Mouse (Mus musculus) gastrocnemius, adult 18-20 months (tissue): ENCODE measurements around the gene Olfr15. TPM values are rescaled to one million over a fixed set of nuclear protein-coding genes. Genes with fewer than 3 reads are reported as not detected.
"Not testable (repeated sequence)": the region's sequence is repeated elsewhere in the genome, so short reads cannot be mapped to it uniquely, and the experiment has no call there.

ENCODE experiments used
- DNase-seq: peaks from one replicate; pipeline ENCODE4 v3.0.0; 2021; ENCODE audit warnings: low spot score
- long read RNA-seq, 2 experiments: library from polyadenylated mRNA; stranded (forward); transcript quantifications; one replicate each; pipeline ENCODE4 v2.0.0; 2021
- total RNA-seq, 2 experiments: library from RNA; stranded (reverse); gene quantifications; 2 replicates each; pipeline ENCODE4 v1.2.3; 2021

The Olfr15 gene
- not detected for total RNA-seq
- long read RNA-seq, experiment 1, result 0 reads
- long read RNA-seq, experiment 2, result 0 reads

- no peak for DNase-seq
These were observed at the start of gene Olfr15 for GRCm38 (mm10) chr16:3830588-3831109. Gene Olfr15, plus strand, starts transcription at chr16:3830878.

GRCm38 (mm10) chr16:3781237-3781636 is 49.4 kb upstream of the Olfr15 start:
- no peak for DNase-seq

- no peak for DNase-seq
These were observed 42.3 kb upstream of the Olfr15 start for GRCm38 (mm10) chr16:3788394-3788793.

- no peak for DNase-seq
These were observed 22.5 kb upstream of the Olfr15 start for GRCm38 (mm10) chr16:3808176-3808575.

- DNase-seq, result not testable (repeated sequence)
These were observed 16.0 kb upstream of the Olfr15 start for GRCm38 (mm10) chr16:3814667-3815066.

GRCm38 (mm10) chr16:3820202-3820601 is 10.5 kb upstream of the Olfr15 start:
- no peak for DNase-seq

- no peak for DNase-seq
These were observed 2.7 kb upstream of the Olfr15 start for GRCm38 (mm10) chr16:3828021-3828420.

- no peak for DNase-seq
These were observed 951 bp upstream of the Olfr15 start for GRCm38 (mm10) chr16:3829727-3830126.

GRCm38 (mm10) chr16:3835461-3835860 is 4.8 kb downstream of the Olfr15 start:
- no peak for DNase-seq

- no peak for DNase-seq
These were observed 8.6 kb downstream of the Olfr15 start for GRCm38 (mm10) chr16:3839157-3839885.

- DNase-seq, result no peak
These were observed 12.3 kb downstream of the Olfr15 start for GRCm38 (mm10) chr16:3842989-3843388.

GRCm38 (mm10) chr16:3843796-3844195 is 13.1 kb downstream of the Olfr15 start:
- DNase-seq, result no peak

- DNase-seq, result peak; percentile 98
These were observed 16.2 kb downstream of the Olfr15 start, which contains the start of gene Zfp174 for GRCm38 (mm10) chr16:3846711-3847518. Gene Zfp174, plus strand, starts transcription at chr16:3847268.

GRCm38 (mm10) chr16:3847871-3848270 is 17.2 kb downstream of the Olfr15 start:
- no peak for DNase-seq

- no peak for DNase-seq
These were observed 17.7 kb downstream of the Olfr15 start for GRCm38 (mm10) chr16:3848416-3848815.

GRCm38 (mm10) chr16:3851301-3851700 is 20.6 kb downstream of the Olfr15 start:
- not testable (repeated sequence) for DNase-seq

GRCm38 (mm10) chr16:3852586-3852985 is 21.9 kb downstream of the Olfr15 start:
- DNase-seq, result no peak

- no peak for DNase-seq
These were observed 23.9 kb downstream of the Olfr15 start for GRCm38 (mm10) chr16:3854437-3855182.

GRCm38 (mm10) chr16:3855776-3856175 is 25.1 kb downstream of the Olfr15 start:
- DNase-seq, result no peak

GRCm38 (mm10) chr16:3859254-3859653 is 28.6 kb downstream of the Olfr15 start:
- no peak for DNase-seq

- DNase-seq, result no peak
These were observed 41.1 kb downstream of the Olfr15 start for GRCm38 (mm10) chr16:3871815-3872214.
